Mouse (Mus musculus) inflammation-experienced regulatory T-cells (primary cell): Measurements from ENCODE around the gene Tyro3. TPM values are rescaled to one million over a fixed set of nuclear protein-coding genes. Genes with fewer than 3 reads are reported as not detected.

ENCODE experiments used
- polyA plus RNA-seq, 2 experiments: library from polyadenylated mRNA; unstranded; fragments of 100-300 nt; shearing (Covaris generic); gene quantifications; one replicate each; pipeline ENCODE4 v1.2.1; 2017

Tyro3 gene
- polyA plus RNA-seq = 1 to 10 TPM; 6.3 to 6.8 TPM

DNA sequence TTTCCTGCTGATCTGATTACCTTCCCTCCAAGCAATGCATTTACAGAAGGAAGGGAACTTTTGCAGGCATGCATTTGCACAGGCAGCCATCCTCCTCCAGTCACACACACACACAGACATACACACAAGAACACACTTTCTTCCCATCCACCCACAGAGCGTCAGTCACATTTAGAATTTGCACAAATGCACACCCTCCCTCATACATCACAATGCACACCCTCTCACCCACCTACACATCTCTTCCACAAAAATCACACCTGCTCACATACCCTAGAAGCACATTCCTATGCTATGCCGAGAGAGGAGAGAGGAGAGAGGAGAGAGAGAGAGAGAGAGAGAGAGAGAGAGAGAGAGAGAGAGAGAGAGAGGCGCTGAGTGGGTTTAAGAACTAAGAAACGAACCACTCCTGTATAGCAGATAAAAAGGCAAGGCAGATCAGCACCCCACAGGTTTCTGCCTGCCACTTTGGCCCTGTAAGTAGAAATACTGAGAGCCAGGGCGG, at the start of gene Tyro3:
TSS of gene Tyro3 (plus strand) at position 455 of the 505 bp plus-strand sequence.

DNA sequence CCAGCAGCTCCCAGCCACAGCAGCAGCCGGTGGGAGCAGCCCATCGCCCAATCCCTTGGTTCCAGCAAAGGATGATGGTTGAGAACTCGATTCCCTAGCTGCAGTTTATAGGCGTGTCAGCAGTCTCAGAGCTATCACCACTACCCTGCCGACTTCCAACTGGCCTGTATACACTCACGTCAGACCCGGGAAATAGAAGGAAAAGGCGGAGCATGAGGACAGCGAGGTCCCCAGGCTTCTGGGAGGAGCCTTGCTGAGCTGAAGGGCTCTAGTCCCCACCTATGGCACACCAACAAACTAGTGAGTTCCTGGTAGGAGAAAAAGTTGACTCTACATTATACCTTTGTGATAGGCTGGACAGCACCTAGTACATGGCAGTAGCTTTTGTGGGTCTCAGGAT, 37.3 kb upstream of the Tyro3 start, which contains the start of gene Ltk:
TSS of gene Ltk (minus strand) at position 181 of the 400 bp plus-strand sequence.

GRCm38 (mm10) chr2:119787206-119787883, 10.2 kb upstream of the Tyro3 start, which contains the start of gene Rpap1:
Gene Rpap1, minus strand, starts transcription at chr2:119787537.

Other genes with a start within 250 kb of the Tyro3 start
- gene Nusap1, start 179.4 kb upstream of the Tyro3 start, polyA plus RNA-seq = 1 to 10 TPM in 1 of 2 experiments, not detected in 1; 1.9 TPM
- 1 to 10 TPM; 2.0 to 2.6 TPM for gene Oip5, start 179.3 kb upstream of the Tyro3 start, polyA plus RNA-seq
- 10 to 100 TPM; 29.0 to 30.9 TPM for gene Ndufaf1, start 134.9 kb upstream of the Tyro3 start, polyA plus RNA-seq
- gene Rtf1, start 122.7 kb upstream of the Tyro3 start, polyA plus RNA-seq = 10 to 100 TPM; 56.4 to 67.5 TPM
- gene Itpka, start 55.4 kb upstream of the Tyro3 start, polyA plus RNA-seq = under 1 TPM; 0.16 to 0.84 TPM
- gene Ltk, start 37.3 kb upstream of the Tyro3 start, polyA plus RNA-seq = 1 to 10 TPM in 1 of 2 experiments, under 1 TPM in 1; 0.58 to 1.4 TPM
- 10 to 100 TPM; 26.4 to 34.6 TPM for gene Rpap1, start 10.2 kb upstream of the Tyro3 start, polyA plus RNA-seq
- gene Mga, start 99.5 kb downstream of the Tyro3 start, polyA plus RNA-seq = 10 to 100 TPM; 35.6 to 44.5 TPM
- gene Mapkbp1, start 175.0 kb downstream of the Tyro3 start, polyA plus RNA-seq = 1 to 10 TPM; 5.3 to 6.0 TPM
- gene Jmjd7, start 229.8 kb downstream of the Tyro3 start, polyA plus RNA-seq = 10 to 100 TPM; 11.4 to 15.3 TPM
- 1 to 10 TPM; 3.7 to 5.8 TPM for gene Gm28042, start 229.8 kb downstream of the Tyro3 start, polyA plus RNA-seq
- 1 to 10 TPM; 3.1 to 3.5 TPM for gene Pla2g4b, start 235.7 kb downstream of the Tyro3 start, polyA plus RNA-seq